Mouse (Mus musculus) CD4-positive, CD25-positive, alpha-beta regulatory T cell (primary cell): Measurements from ENCODE around the gene Wtap. TPM values are rescaled to one million over a fixed set of nuclear protein-coding genes. Genes with fewer than 3 reads are reported as not detected.

ENCODE experiments used
- polyA plus RNA-seq: library from polyadenylated mRNA; unstranded; fragments of 100-300 nt; shearing (Covaris generic); gene quantifications from one replicate; pipeline ENCODE4 v1.2.1, GENCODE M21; 2017

Wtap gene
- 76.6 TPM for polyA plus RNA-seq

DNA sequence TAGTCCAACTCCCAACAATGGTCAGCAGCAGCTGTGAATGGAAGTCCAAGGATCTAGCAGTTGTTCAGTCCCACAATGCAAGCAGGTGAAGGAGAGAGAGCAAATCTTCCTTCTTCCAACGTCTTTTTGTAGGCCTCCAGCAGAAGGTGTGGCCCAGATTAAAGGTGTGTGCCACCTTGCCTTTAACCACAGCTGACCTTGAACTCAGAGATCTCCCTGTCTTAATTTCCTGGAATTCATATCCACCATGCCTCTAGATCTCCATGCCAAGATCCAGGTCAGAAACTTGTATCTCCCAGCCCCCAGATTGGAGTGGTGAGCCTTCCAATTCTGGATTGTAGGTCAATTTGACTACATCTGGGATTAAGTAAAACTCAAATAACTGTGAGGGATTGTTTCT lies at the start of gene Wtap:
Gene Wtap, minus strand, starts transcription at position 101 of the 400 bp plus-strand sequence.

DNA sequence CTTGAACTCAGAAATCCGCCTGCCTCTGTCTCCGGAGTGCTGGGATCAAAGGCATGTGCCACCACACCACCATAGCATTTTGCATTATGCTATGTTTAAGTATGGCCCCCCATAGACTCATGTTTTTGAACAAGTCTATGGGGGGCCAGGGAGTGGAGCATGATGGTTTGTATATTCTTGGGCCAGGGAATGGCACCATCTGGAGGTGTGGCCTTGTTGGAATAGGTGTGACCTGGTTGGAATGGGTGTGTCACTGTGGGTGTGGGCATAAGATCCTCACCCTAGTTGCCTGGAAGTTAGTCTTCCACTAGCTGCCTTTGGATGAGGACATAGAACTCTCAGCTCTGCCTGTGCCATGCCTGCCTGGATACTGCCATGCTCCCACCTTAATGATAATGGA lies 12.6 kb upstream of the Wtap start, which contains the start of gene Sod2:
Gene Sod2, plus strand, starts transcription at position 301 of the 400 bp plus-strand sequence.

DNA sequence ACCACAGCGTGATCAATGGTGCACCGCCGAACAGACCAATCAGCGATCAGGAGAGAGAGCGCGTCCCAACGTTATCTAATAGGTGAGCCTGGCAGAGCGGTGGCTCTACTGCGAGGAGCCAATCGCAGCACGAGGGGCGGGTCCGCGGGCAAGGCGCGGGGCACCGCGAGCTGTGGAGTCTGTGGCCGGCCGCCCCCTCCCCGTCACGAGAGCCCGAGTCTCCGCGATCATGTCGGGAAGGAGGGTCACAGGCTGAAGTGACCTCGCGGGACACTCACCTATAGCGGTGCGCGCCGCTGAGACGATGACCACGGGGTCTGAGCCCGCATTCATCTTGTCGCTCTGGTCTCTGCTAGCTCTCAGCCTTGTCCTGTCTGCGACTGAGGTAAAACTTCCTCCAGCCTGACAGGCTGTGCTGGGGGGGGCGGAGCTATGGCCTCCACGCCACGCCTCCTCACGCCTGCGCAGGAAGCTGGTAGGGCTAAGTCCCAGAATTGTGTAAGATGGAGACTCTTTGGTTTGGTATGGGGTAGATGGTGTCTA lies 33.6 kb downstream of the Wtap start, which contains the start of gene Acat2:
Gene Acat2, minus strand, starts transcription at position 417 of the 543 bp plus-strand sequence.

DNA sequence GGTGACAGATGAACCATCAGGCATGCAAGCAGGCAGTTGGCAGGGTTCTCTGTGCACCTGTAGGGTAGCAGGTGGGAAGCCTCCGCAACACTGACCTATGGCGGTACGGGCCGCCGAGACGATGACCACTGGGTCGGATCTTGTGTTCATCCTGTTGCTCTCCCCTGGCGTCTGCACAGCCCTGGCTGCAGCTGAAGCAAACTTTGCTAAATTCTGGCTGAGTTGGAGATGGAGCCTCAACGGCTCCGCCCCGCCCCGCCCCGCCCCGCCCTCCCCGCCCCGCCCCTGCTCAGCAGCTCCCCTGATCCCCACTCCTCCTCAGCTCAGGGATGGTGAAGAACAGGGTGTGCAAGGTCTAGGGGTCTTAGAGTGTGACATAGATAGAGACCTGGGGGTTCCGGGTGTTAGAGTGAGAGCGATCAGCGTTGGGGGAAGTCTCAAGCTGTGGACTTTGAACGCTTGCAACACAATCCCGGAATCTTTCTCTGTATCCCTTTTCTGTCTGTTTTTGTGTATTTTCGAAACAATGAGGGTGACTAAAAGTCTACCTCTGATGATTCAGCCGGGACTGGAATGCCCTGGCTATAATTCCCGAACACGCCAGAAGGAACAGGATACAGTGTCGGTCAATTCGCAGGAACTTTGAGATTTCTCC lies 53.7 kb downstream of the Wtap start, which contains the start of gene Acat3:
Gene Acat3, minus strand, starts transcription at position 450 of the 655 bp plus-strand sequence.

Other genes starting within 250 kb of the Wtap start
- gene Igf2r, start 224.5 kb downstream of the Wtap start, polyA plus RNA-seq, result 76.8 TPM
- 0.31 TPM for gene Mas1, start 126.0 kb downstream of the Wtap start, polyA plus RNA-seq
- not detected for gene Mrgprh, start 118.1 kb downstream of the Wtap start, polyA plus RNA-seq
- gene Pnldc1, start 83.9 kb downstream of the Wtap start, polyA plus RNA-seq, result 0.61 TPM
- 198 TPM for gene Tcp1, start 78.5 kb downstream of the Wtap start, polyA plus RNA-seq
- gene Mrpl18, start 77.8 kb downstream of the Wtap start, polyA plus RNA-seq, result 118 TPM
- 0.22 TPM for gene Acat3, start 53.6 kb downstream of the Wtap start, polyA plus RNA-seq
- 33.0 TPM for gene Acat2, start 33.4 kb downstream of the Wtap start, polyA plus RNA-seq
- 106 TPM for gene Sod2, start 12.7 kb upstream of the Wtap start, polyA plus RNA-seq
- not detected for gene Gpr31b, start 58.1 kb upstream of the Wtap start, polyA plus RNA-seq
- gene Tcp10b, start 66.9 kb upstream of the Wtap start, polyA plus RNA-seq, result not detected
- not detected for gene Unc93a, start 137.6 kb upstream of the Wtap start, polyA plus RNA-seq
- not detected for gene Smok2a, start 227.0 kb upstream of the Wtap start, polyA plus RNA-seq
- 0.24 TPM for gene Smok2b, start 236.1 kb upstream of the Wtap start, polyA plus RNA-seq